Mouse (Mus musculus) layer of hippocampus, adult 9-11 months (tissue): ENCODE results near the gene Cdca7l.
A peak's percentile ranks its signal among the peaks of the same experiment; 100 is the strongest.
"Not testable (repeated sequence)": the region's sequence is repeated elsewhere in the genome, so short reads cannot be mapped to it uniquely, and the experiment has no call there.

Experiments
- DNase-seq: peaks from one replicate; pipeline ENCODE4 v3.0.0; 2022

The Cdca7l gene

GRCm38 (mm10) chr12:117862655-117863054 lies 58.6 kb downstream of the Cdca7l start:
- no peak for DNase-seq

- no peak for DNase-seq
Measured at GRCm38 (mm10) chr12:117867708-117868564, 63.8 kb downstream of the Cdca7l start.

GRCm38 (mm10) chr12:117872265-117872664 lies 68.2 kb downstream of the Cdca7l start:
- DNase-seq, result no peak

- no peak for DNase-seq
Measured at GRCm38 (mm10) chr12:117878341-117878740, 74.3 kb downstream of the Cdca7l start.

- no peak for DNase-seq
Measured at GRCm38 (mm10) chr12:117884627-117885026, 80.5 kb downstream of the Cdca7l start.

GRCm38 (mm10) chr12:117887422-117887821 lies 83.3 kb downstream of the Cdca7l start:
- no peak for DNase-seq

GRCm38 (mm10) chr12:117900798-117901197 lies 96.7 kb downstream of the Cdca7l start:
- DNase-seq, result not testable (repeated sequence)

- DNase-seq, result not testable (repeated sequence)
Measured at GRCm38 (mm10) chr12:117901352-117901751, 97.3 kb downstream of the Cdca7l start.

- DNase-seq, result peak; percentile 50
Measured at GRCm38 (mm10) chr12:117903671-117904070, 99.6 kb downstream of the Cdca7l start.

- not testable (repeated sequence) for DNase-seq
Measured at GRCm38 (mm10) chr12:117905232-117905840, 101.2 kb downstream of the Cdca7l start.

- no peak for DNase-seq
Measured at GRCm38 (mm10) chr12:117911396-117911795, 107.3 kb downstream of the Cdca7l start.

- DNase-seq, result no peak
Measured at GRCm38 (mm10) chr12:117914613-117915245, 110.6 kb downstream of the Cdca7l start.

GRCm38 (mm10) chr12:117915826-117916588 lies 111.9 kb downstream of the Cdca7l start:
- no peak for DNase-seq
